Mouse (Mus musculus) spleen, adult 2 months (tissue): ENCODE results near the gene Cdiptos.

ENCODE experiments used
- CTCF ChIP-seq: fragments of 200-500 bp; IDR thresholded peaks from 2 replicates; pipeline ENCODE4 v1.5.1; 2011; ENCODE audit warnings: mild to moderate bottlenecking, inconsistent platforms; ENCODE audit not compliant: insufficient read depth, insufficient read length, insufficient replicate concordance; ENCODE audit errors: extremely low read depth
- POLR2A ChIP-seq: fragments of 200-500 bp; IDR thresholded peaks from 2 replicates; pipeline ENCODE4 v1.6.1; 2011; ENCODE audit warnings: low read depth, low read length, inconsistent platforms

DNA sequence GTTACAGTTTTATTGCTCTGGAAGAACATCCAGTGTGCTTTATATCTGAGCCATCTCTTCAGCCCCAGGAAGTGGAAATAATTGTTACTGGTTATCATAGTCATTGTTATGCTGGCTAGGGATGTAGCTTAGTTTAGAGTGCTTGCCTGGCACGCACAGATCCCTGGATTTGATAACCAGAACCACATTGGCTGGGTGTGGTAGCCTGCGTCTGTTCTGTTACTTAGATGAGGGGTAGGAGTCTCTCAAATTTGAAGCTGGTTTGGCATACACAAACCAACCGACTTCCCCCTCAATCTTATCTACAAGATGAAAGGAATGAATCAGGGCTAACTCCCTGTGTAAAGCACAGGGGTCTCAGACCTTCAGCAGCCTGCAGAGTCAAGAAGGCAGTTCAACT, 49.6 kb downstream of the Cdiptos start:
- TF ChIP-seq CTCF, result no peak
- TF ChIP-seq POLR2A, result no peak
